Mouse (Mus musculus) forebrain, embryonic 12.5 days (tissue): ENCODE measurements at regions not wholly inside any gene's neighbourhood (a gene's known extent, or its start where the extent isn't known, plus 50 kb on each side); places are given as distances from the start of the nearest gene placed in this dataset.

ENCODE experiments used
- ATAC-seq: fragments of 200-750 bp; cut with Nextera tagmentation; 2 replicates; pipeline ENCODE4 v1.8.0; 2017; ENCODE audit warnings: moderate TSS enrichment; ENCODE audit not compliant: low FRiP score
- H3K27ac ChIP-seq: fragments of 300-500 bp; sonication (generic); 2 replicates; pipeline ENCODE4 v1.5.1; 2016; ENCODE audit warnings: mild to moderate bottlenecking
- H3K27me3 ChIP-seq: fragments of 300-500 bp; sonication (generic); 2 replicates; pipeline ENCODE4 v1.6.1; 2016; ENCODE audit warnings: mild to moderate bottlenecking
- H3K36me3 ChIP-seq: fragments of 300-500 bp; sonication (generic); replicated peaks from 2 replicates; pipeline ENCODE4 v1.6.1; 2016; ENCODE audit warnings: mild to moderate bottlenecking
- H3K4me1 ChIP-seq: fragments of 300-500 bp; sonication (generic); 2 replicates; pipeline ENCODE4 v1.6.1; 2016
- H3K4me2 ChIP-seq: fragments of 300-500 bp; sonication (generic); 2 replicates; pipeline ENCODE4 v1.6.1; 2016; ENCODE audit warnings: mild to moderate bottlenecking, moderate library complexity
- H3K4me3 ChIP-seq: fragments of 300-500 bp; sonication (generic); replicated peaks from 2 replicates; pipeline ENCODE4 v1.5.1; 2016; ENCODE audit warnings: mild to moderate bottlenecking
- H3K9ac ChIP-seq: fragments of 300-500 bp; sonication (generic); 2 replicates; pipeline ENCODE4 v1.6.1; 2016; ENCODE audit warnings: mild to moderate bottlenecking
- H3K9me3 ChIP-seq: fragments of 300-500 bp; sonication (generic); 2 replicates; pipeline ENCODE4 v1.6.1; 2016
- WGBS: fragments of 180-500 bp; shearing (Covaris S2); methylation state at CpG from one replicate; pipeline ENCODE4 v1.1.7; 2016; 5-methylcytosine and 5-hydroxymethylcytosine counted together

GRCm38 (mm10) chr6:100176914-100177560 lies 110.2 kb downstream of the Rybp start:
- no peaks in the 10 kb centered on the region for H3K36me3 ChIP-seq
- H3K27me3 ChIP-seq = peaks cover 18% of the 10 kb centered on the region
- 81% methylated on average over 11 of the region's 11 CpGs for WGBS
- no peaks in the 10 kb centered on the region for H3K9me3 ChIP-seq
- no peak overlapping the region for H3K4me2 ChIP-seq
- H3K4me3 ChIP-seq = no peak overlapping the region
- no peak overlapping the region for H3K9ac ChIP-seq
- H3K27ac ChIP-seq = no peak overlapping the region
- no peak for ATAC-seq
- H3K4me1 ChIP-seq = no peaks in the 10 kb centered on the region

GRCm38 (mm10) chr6:100170711-100171348 lies 116.5 kb downstream of the Rybp start:
- WGBS = 3% methylated on average over 22 of the region's 22 CpGs
- H3K4me2 ChIP-seq = peak overlapping the region; percentile 45
- no peaks in the 10 kb centered on the region for H3K36me3 ChIP-seq
- H3K4me1 ChIP-seq = peaks cover 12% of the 10 kb centered on the region
- H3K9ac ChIP-seq = peak overlapping the region; percentile 22; the same call in 1 of the 2 replicates
- H3K9me3 ChIP-seq = no peaks in the 10 kb centered on the region
- peaks cover 30% of the 10 kb centered on the region for H3K27me3 ChIP-seq
- peak; percentile 53 for ATAC-seq
- H3K4me3 ChIP-seq = 0 out of 2 replicates have a peak overlapping the region, but pooled peaks have one; percentile 5
- H3K27ac ChIP-seq = 0 out of 2 replicates have a peak overlapping the region, but pooled peaks have one; percentile 8

- no peak overlapping the region for H3K4me2 ChIP-seq
- H3K4me1 ChIP-seq = peaks cover 33% of the 10 kb centered on the region
- 77% methylated on average over 5 of the region's 5 CpGs for WGBS
- no peaks in the 10 kb centered on the region for H3K9me3 ChIP-seq
- H3K4me3 ChIP-seq = no peak overlapping the region
- no peak overlapping the region for H3K27ac ChIP-seq
- peaks cover 32% of the 10 kb centered on the region for H3K27me3 ChIP-seq
- ATAC-seq = no peak
- H3K9ac ChIP-seq = no peak overlapping the region
- H3K36me3 ChIP-seq = no peaks in the 10 kb centered on the region
These were observed 120.0 kb downstream of the Rybp start for GRCm38 (mm10) chr6:100167321-100167720.

GRCm38 (mm10) chr6:100165746-100166145 lies 121.5 kb downstream of the Rybp start:
- Histone ChIP-seq H3K27ac (no peak overlapping the region), H3K9me3 (no peaks in the 10 kb centered on the region), H3K27me3 (peaks cover 37% of the 10 kb centered on the region), H3K4me3 (no peak overlapping the region), H3K4me1 (peaks cover 32% of the 10 kb centered on the region), H3K9ac (no peak overlapping the region), H3K36me3 (no peaks in the 10 kb centered on the region), H3K4me2 (no peak overlapping the region)
- WGBS = 89% methylated on average over 3 of the region's 3 CpGs
- ATAC-seq = no peak

GRCm38 (mm10) chr6:100164162-100164561 lies 123.1 kb downstream of the Rybp start:
- H3K9ac ChIP-seq = no peak overlapping the region
- ATAC-seq = no peak
- peaks cover 27% of the 10 kb centered on the region for H3K4me1 ChIP-seq
- 37% methylated on average over 4 of the region's 4 CpGs for WGBS
- H3K27ac ChIP-seq = no peak overlapping the region
- H3K4me3 ChIP-seq = no peak overlapping the region
- H3K27me3 ChIP-seq = peaks cover 32% of the 10 kb centered on the region
- no peaks in the 10 kb centered on the region for H3K9me3 ChIP-seq
- H3K4me2 ChIP-seq = no peak overlapping the region
- no peaks in the 10 kb centered on the region for H3K36me3 ChIP-seq

GRCm38 (mm10) chr6:100163814-100164130 lies 123.5 kb downstream of the Rybp start:
- Histone ChIP-seq H3K9ac (no peak overlapping the region), H3K27me3 (peaks cover 32% of the 10 kb centered on the region), H3K9me3 (no peaks in the 10 kb centered on the region), H3K4me2 (no peak overlapping the region), H3K4me3 (no peak overlapping the region), H3K27ac (no peak overlapping the region), H3K4me1 (peaks cover 27% of the 10 kb centered on the region), H3K36me3 (no peaks in the 10 kb centered on the region)
- 58% methylated on average over 5 of the region's 5 CpGs for WGBS
- no peak for ATAC-seq

- peak; percentile 83 for ATAC-seq
- Histone ChIP-seq H3K27me3 (peaks cover 32% of the 10 kb centered on the region), H3K9me3 (no peaks in the 10 kb centered on the region), H3K36me3 (no peaks in the 10 kb centered on the region), H3K9ac (peak overlapping the region; percentile 33; the same call in 1 of the 2 replicates), H3K27ac (peak overlapping the region; percentile 59; the same call in 1 of the 2 replicates), H3K4me2 (peak overlapping the region; percentile 47), H3K4me3 (no peak overlapping the region), H3K4me1 (peaks cover 27% of the 10 kb centered on the region)
- 13% methylated on average over 17 of the region's 17 CpGs for WGBS
These were observed 124.1 kb downstream of the Rybp start for GRCm38 (mm10) chr6:100162961-100163813.

- Histone ChIP-seq H3K4me2 (no peak overlapping the region), H3K9me3 (no peaks in the 10 kb centered on the region), H3K4me1 (peaks cover 38% of the 10 kb centered on the region), H3K4me3 (no peak overlapping the region), H3K9ac (no peak overlapping the region), H3K27ac (no peak overlapping the region), H3K27me3 (peaks cover 26% of the 10 kb centered on the region), H3K36me3 (no peaks in the 10 kb centered on the region)
- 83% methylated on average over 8 of the region's 8 CpGs for WGBS
- no peak for ATAC-seq
These were observed 126.6 kb downstream of the Rybp start for GRCm38 (mm10) chr6:100160670-100161069.

GRCm38 (mm10) chr6:100159817-100160216 lies 127.5 kb downstream of the Rybp start:
- peaks cover 26% of the 10 kb centered on the region for H3K27me3 ChIP-seq

GRCm38 (mm10) chr6:100159246-100159645 lies 128.0 kb downstream of the Rybp start:
- H3K27me3 ChIP-seq = peaks cover 25% of the 10 kb centered on the region
- WGBS = 42% methylated on average over 1 of the region's 1 CpGs
- H3K4me2 ChIP-seq = no peak overlapping the region
- peaks cover 43% of the 10 kb centered on the region for H3K4me1 ChIP-seq
- H3K9ac ChIP-seq = no peak overlapping the region
- H3K4me3 ChIP-seq = no peak overlapping the region
- H3K36me3 ChIP-seq = no peaks in the 10 kb centered on the region
- H3K27ac ChIP-seq = no peak overlapping the region
- ATAC-seq = no peak
- H3K9me3 ChIP-seq = no peaks in the 10 kb centered on the region

More at GRCm38 (mm10) chr6:100159817-100160216, 127.5 kb downstream of the Rybp start:
- Histone ChIP-seq H3K36me3 (no peaks in the 10 kb centered on the region), H3K9me3 (no peaks in the 10 kb centered on the region), H3K27ac (no peak overlapping the region), H3K4me1 (peaks cover 44% of the 10 kb centered on the region), H3K9ac (no peak overlapping the region), H3K4me2 (no peak overlapping the region), H3K4me3 (no peak overlapping the region)
- no peak for ATAC-seq
- WGBS = 76% methylated on average over 4 of the region's 4 CpGs

GRCm38 (mm10) chr6:100157288-100157687 lies 130.0 kb downstream of the Rybp start:
- WGBS = 38% methylated on average over 7 of the region's 7 CpGs
- Histone ChIP-seq H3K36me3 (no peaks in the 10 kb centered on the region), H3K9me3 (no peaks in the 10 kb centered on the region), H3K4me1 (peaks cover 23% of the 10 kb centered on the region), H3K4me2 (no peak overlapping the region), H3K27ac (no peak overlapping the region), H3K4me3 (no peak overlapping the region), H3K27me3 (peaks cover 13% of the 10 kb centered on the region), H3K9ac (no peak overlapping the region)
- peak; percentile 60; the same call in 1 of the 2 replicates for ATAC-seq

GRCm38 (mm10) chr6:100156163-100156562 lies 131.1 kb downstream of the Rybp start:
- no peak overlapping the region; the same call in 1 of the 2 replicates for H3K27ac ChIP-seq
- H3K9me3 ChIP-seq = no peaks in the 10 kb centered on the region
- H3K27me3 ChIP-seq = peaks cover 4% of the 10 kb centered on the region; the same call in 1 of the 2 replicates
- 82% methylated on average over 4 of the region's 4 CpGs for WGBS
- H3K36me3 ChIP-seq = no peaks in the 10 kb centered on the region
- H3K4me3 ChIP-seq = no peak overlapping the region
- H3K4me2 ChIP-seq = no peak overlapping the region
- H3K4me1 ChIP-seq = peaks cover 17% of the 10 kb centered on the region
- peak; percentile 30; the same call in 1 of the 2 replicates for ATAC-seq
- H3K9ac ChIP-seq = no peak overlapping the region
